Mouse (Mus musculus): ENCODE measurements at regions not wholly inside any gene's neighbourhood (a gene's known extent, or its start where the extent isn't known, plus 50 kb on each side); places are given as distances from the start of the nearest gene placed in this dataset.

GRCm38 (mm10) chr1:141154572-141154971, 908.6 kb downstream of the Kcnt2 start:
- H3K9me3 ChIP-seq (ENCODE audit: control insufficient read depth, low read length) = no peaks in the 10 kb centered on the region
- no peak overlapping the region for H3K27ac ChIP-seq (ENCODE audit: low read depth, low read length)
- no peak overlapping the region for H3K4me3 ChIP-seq (ENCODE audit: low read length)
- H3K27me3 ChIP-seq (replicated peaks; ENCODE audit: control insufficient read depth, insufficient read depth, low read length) = no peaks in the 10 kb centered on the region
- no peaks in the 10 kb centered on the region for H3K36me3 ChIP-seq (ENCODE audit: control insufficient read depth, insufficient read depth, low read length)
- H3K9ac ChIP-seq (ENCODE audit: low read depth, low read length) = no peak overlapping the region
- ATAC-seq = no peak
- H3K4me2 ChIP-seq (ENCODE audit: low read length) = no peak overlapping the region
- whole genome bisulfite sequencing = 62% methylated on average over 4 of the region's 4 CpGs
- no peaks in the 10 kb centered on the region for H3K4me1 ChIP-seq (ENCODE audit: control insufficient read depth, insufficient read depth, low read depth, low read length)

- H3K4me2 ChIP-seq (ENCODE audit: low read length) = no peak overlapping the region
- no peaks in the 10 kb centered on the region for H3K9me3 ChIP-seq (ENCODE audit: control insufficient read depth, low read length)
- ATAC-seq = no peak
- H3K4me3 ChIP-seq (ENCODE audit: low read length) = no peak overlapping the region
- H3K27me3 ChIP-seq (replicated peaks; ENCODE audit: control insufficient read depth, insufficient read depth, low read length) = no peaks in the 10 kb centered on the region
- H3K9ac ChIP-seq (ENCODE audit: low read depth, low read length) = no peak overlapping the region
- H3K4me1 ChIP-seq (ENCODE audit: control insufficient read depth, insufficient read depth, low read depth, low read length) = no peaks in the 10 kb centered on the region
- 100% methylated on average over 1 of the region's 1 CpGs for WGBS
- H3K27ac ChIP-seq (ENCODE audit: low read depth, low read length) = no peak overlapping the region
- H3K36me3 ChIP-seq (ENCODE audit: control insufficient read depth, insufficient read depth, low read length) = no peaks in the 10 kb centered on the region
Observed at GRCm38 (mm10) chr1:141161772-141162171, 915.8 kb downstream of the Kcnt2 start.

All from hindbrain, embryonic 16.5 days (tissue).